Mouse (Mus musculus) ovary, postnatal 36 days (tissue): ENCODE data around the gene Prss22.
"Not testable (repeated sequence)": the region's sequence is repeated elsewhere in the genome, so short reads cannot be mapped to it uniquely, and the experiment has no call there.

Source experiments
- DNase-seq: peaks from one replicate; pipeline ENCODE4 v3.0.0; 2022; ENCODE audit warnings: low spot score, mixed read lengths

Gene Prss22

GRCm38 (mm10) chr17:23947486-23947885 lies 50.4 kb downstream of the Prss22 start:
- not testable (repeated sequence) for DNase-seq
